Mouse (Mus musculus): ENCODE data around the gene Abhd17a.

Abhd17a gene

GRCm38 (mm10) chr10:80589879-80590854 is at the start of gene Abhd17a:
Gene Abhd17a, minus strand, starts transcription at chr10:80590341.
- in situ Hi-C loops (cut with MboI; ENCODE audit: low sequenced_read_pairs) = no loop called here

GRCm38 (mm10) chr10:80635345-80635744 is 45.2 kb upstream of the Abhd17a start:
- in situ Hi-C loops (cut with MboI; ENCODE audit: low sequenced_read_pairs) = no loop called here

- in situ Hi-C loops (cut with MboI; ENCODE audit: low sequenced_read_pairs) = no loop called here
Measured at GRCm38 (mm10) chr10:80628925-80629324, 38.8 kb upstream of the Abhd17a start.

GRCm38 (mm10) chr10:80627685-80628084 is 37.5 kb upstream of the Abhd17a start:
- in situ Hi-C loops (cut with MboI; ENCODE audit: low sequenced_read_pairs) = no loop called here

GRCm38 (mm10) chr10:80625764-80626163 is 35.6 kb upstream of the Abhd17a start:
- in situ Hi-C loops (cut with MboI; ENCODE audit: low sequenced_read_pairs) = no loop called here

GRCm38 (mm10) chr10:80623457-80624191 is 33.5 kb upstream of the Abhd17a start:
- in situ Hi-C loops (cut with MboI; ENCODE audit: low sequenced_read_pairs) = no loop called here

GRCm38 (mm10) chr10:80622661-80623456 is 32.7 kb upstream of the Abhd17a start, which contains the start of gene Csnk1g2:
Gene Csnk1g2, plus strand, starts transcription at chr10:80622838.
- in situ Hi-C loops (cut with MboI; ENCODE audit: low sequenced_read_pairs) = no loop called here

- in situ Hi-C loops (cut with MboI; ENCODE audit: low sequenced_read_pairs) = no loop called here
Measured at GRCm38 (mm10) chr10:80621940-80622660, 32.0 kb upstream of the Abhd17a start.

GRCm38 (mm10) chr10:80621690-80621939 is 31.5 kb upstream of the Abhd17a start:
- in situ Hi-C loops (cut with MboI; ENCODE audit: low sequenced_read_pairs) = no loop called here

GRCm38 (mm10) chr10:80620796-80621689 is 30.9 kb upstream of the Abhd17a start:
- in situ Hi-C loops (cut with MboI; ENCODE audit: low sequenced_read_pairs) = no loop called here

GRCm38 (mm10) chr10:80620365-80620764 is 30.2 kb upstream of the Abhd17a start:
- in situ Hi-C loops (cut with MboI; ENCODE audit: low sequenced_read_pairs) = no loop called here

GRCm38 (mm10) chr10:80619465-80620244 is 29.5 kb upstream of the Abhd17a start:
- in situ Hi-C loops (cut with MboI; ENCODE audit: low sequenced_read_pairs) = no loop called here

- in situ Hi-C loops (cut with MboI; ENCODE audit: low sequenced_read_pairs) = no loop called here
Measured at GRCm38 (mm10) chr10:80618181-80618580, 28.0 kb upstream of the Abhd17a start.

- in situ Hi-C loops (cut with MboI; ENCODE audit: low sequenced_read_pairs) = no loop called here
Measured at GRCm38 (mm10) chr10:80614351-80614750, 24.2 kb upstream of the Abhd17a start.

- in situ Hi-C loops (cut with MboI; ENCODE audit: low sequenced_read_pairs) = no loop called here
Measured at GRCm38 (mm10) chr10:80613821-80614220, 23.7 kb upstream of the Abhd17a start.

- in situ Hi-C loops (cut with MboI; ENCODE audit: low sequenced_read_pairs) = no loop called here
Measured at GRCm38 (mm10) chr10:80611905-80612304, 21.8 kb upstream of the Abhd17a start.

GRCm38 (mm10) chr10:80611024-80611423 is 20.9 kb upstream of the Abhd17a start:
- in situ Hi-C loops (cut with MboI; ENCODE audit: low sequenced_read_pairs) = no loop called here

GRCm38 (mm10) chr10:80610116-80610785 is 20.1 kb upstream of the Abhd17a start:
- in situ Hi-C loops (cut with MboI; ENCODE audit: low sequenced_read_pairs) = no loop called here
